Mouse (Mus musculus) heart, adult 9 months (tissue): ENCODE results near the gene Macf1.
A peak's percentile ranks its signal among the peaks of the same experiment; 100 is the strongest.

Experiments used
- DNase-seq, 2 experiments: peaks; one replicate each; pipeline ENCODE4 v3.0.0; 2022; ENCODE audit warnings: low spot score in 2 of 2

Macf1 gene

DNA sequence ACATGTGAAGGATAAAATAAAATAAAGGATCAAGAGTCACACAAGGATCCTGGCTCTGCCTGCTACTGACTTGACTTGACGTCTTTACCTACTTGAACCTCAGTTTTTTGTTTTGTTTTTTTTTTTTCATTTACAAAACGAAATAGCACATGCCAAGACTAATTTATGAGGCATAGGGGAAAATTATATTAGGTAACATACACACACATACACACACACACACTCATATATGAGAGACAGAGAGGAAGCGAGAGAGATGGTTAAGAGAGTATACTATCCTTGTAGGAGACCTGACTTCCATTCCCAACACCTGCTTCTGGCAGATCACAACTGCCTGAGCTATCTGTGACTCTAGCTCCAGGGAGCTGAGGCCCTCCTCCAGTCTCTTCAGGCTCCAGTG is at the start of gene Macf1:
TSS of gene Macf1 (minus strand) at position 101 of the 400 bp plus-strand sequence.
- DNase-seq: no peak

DNA sequence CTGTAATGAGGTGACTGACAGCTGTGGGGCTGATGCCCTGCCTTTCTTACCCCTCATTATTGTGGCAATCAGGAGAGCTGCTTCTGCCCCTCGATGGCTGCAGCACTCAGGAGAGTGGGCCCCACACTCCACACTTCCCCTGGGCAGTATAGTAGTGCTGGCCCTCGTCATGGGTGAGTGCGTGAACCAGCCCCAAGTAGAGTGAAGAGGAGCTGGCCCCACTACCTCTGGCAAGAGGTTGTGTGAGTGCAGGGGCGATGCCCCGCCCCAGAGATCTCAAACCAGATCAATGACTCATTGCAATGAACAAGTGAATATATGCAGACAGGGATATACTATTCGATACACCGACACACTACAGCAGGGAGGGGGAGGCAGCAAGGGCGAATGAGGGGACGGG is 49.4 kb upstream of the Macf1 start:
- DNase-seq: no peak

DNA sequence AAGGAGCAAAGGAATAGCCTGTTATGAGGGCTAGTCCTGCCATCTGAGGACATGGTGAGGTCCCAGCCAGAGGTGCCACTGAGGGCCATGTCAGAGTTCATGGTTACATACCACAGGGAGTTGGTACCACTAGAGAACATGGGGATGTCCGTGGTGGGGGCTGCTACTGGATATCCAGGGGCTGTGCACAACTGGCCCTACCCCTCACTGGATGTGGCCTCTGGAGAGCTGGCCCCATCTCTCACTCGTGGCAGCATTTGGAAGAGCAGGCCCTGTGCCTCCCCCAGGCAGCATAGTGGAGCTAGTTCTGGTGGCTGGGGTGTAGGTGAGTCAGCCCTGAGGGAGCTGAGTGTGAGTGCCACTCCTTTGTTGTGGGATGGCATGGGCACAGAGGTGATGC is 48.8 kb upstream of the Macf1 start:
- no peak for DNase-seq

DNA sequence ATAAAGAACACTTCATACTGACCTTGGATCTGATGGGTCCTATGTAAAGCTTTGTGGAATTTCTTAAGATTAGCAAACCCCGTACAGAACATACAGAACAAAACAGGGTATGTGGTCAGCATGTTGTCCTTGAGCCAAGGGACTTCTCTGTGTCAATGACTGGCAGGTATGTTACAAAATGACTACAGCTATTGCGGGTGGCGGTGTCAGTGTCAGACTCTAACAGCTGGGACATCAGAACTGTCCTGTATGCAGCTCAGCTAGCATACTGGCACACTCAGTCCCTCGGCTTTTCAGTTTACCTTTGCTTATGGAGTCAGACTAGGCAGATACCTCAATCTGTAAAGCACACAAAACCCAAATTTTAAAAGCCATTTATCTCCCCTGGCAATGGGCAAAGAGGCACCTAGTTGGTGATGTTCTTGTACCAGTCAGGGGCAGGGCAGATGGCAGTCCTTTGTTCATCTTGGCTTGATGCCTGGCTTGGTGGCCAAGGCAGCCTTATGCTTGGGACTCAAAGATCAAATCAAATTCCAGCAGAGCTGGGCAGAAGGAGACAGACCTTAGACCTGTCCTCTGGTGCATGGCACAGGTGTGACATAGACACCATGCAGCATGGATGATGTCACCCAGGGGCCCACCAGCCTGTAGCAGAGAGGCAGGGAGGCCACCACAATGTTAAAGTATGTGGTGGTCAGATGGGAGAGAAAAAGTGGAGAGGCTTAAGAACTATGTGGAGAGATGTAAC is 48.2 kb upstream of the Macf1 start:
- no peak for DNase-seq

DNA sequence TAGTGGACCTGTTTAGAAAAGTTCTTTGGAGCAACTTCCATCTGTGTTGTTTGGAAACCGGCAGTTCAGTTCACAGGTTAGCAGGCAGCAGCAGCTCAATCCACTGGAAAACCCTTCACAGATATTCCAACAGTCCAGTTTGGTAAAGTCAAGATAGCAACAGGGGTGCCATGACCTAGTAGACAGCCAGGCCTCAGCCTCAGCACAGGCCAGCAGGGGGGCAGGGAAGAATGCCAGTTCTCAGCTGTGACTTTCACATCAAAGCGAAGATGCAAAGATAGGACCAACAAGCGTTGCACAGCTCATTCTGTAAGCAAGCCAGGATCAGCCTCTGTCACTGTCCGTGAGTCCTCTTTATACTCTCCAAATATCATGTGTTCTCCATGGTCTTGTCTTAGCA is 37.6 kb upstream of the Macf1 start:
- no peak for DNase-seq

DNA sequence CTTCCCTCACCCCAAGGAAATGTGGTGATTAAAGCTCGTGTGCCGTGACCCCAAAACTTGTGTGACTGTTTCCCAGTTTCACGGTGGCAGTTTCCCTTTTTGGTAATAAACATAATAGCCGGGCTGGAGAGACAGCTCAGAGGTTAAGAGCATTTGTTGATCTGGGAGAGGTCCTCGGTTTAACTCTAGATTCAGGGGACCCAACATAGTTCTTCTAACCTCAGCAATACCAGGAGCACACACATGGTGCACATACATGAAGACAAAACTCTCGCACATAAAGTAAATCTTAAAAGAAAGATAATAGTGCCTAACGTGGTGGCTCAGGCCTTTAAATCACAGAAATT is 34.2 kb upstream of the Macf1 start:
- no peak for DNase-seq

DNA sequence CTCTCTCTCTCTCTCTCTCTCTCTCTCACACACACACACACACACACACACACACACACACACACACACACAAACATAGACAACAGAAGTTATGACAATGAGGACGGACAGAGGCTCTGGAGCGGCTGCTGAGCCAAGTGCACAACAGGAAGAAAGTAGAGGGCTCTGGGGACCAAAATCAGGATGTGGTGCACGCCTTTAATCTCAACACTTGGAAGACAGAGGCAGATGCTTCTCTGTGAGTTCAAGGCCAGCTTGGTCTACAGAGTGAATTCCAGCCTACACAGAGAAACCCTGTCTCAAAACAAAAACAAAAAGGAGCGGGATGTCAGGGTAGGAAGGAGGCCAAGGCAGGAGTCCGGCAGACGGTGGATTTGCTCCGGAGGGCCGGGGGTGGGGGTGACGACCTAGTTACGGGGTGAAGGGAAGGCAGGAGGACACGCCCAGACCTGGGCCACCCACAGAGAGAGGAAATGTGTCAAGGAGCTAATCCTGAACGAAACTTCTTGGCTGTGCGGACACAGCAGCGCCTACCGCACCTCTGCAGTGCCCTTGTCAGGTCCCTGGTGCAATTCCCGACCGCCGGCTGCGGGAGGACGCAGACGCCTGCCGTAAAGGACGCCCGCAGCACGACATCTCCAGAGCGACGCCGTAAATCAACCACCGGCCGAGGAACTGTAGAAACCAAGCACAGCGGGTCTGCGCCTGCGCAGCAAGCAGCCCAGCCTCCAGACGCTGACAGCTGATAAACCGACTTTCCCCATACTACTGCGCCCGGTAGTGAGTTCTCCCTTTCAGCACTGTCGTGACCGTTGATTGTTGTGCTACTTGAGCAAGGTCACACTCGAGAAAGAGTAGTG is 33.6 kb upstream of the Macf1 start, which contains the start of gene Ndufs5:
TSS of gene Ndufs5 (minus strand) at position 629 of the 860 bp plus-strand sequence.
- DNase-seq: peak; percentile 94 to 96

DNA sequence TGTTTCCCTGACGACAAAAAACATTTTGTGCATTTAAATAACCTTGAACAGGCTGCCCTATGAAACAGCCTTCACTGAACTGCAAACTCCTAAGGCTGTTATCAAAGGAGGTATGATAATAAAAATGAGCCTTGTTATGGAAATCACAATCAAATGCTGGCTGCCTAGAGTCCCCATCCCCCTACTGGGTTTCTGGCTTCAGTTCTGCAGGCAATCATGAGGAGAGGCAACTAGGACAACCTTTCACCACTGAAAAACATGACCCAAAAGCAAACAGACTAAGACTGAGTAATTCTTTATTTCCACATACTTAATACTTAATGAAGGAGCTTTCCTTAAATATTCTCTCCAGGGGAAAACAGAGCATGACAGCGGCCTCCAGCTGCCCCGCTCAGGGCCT is 28.3 kb upstream of the Macf1 start:
- no peak for DNase-seq

DNA sequence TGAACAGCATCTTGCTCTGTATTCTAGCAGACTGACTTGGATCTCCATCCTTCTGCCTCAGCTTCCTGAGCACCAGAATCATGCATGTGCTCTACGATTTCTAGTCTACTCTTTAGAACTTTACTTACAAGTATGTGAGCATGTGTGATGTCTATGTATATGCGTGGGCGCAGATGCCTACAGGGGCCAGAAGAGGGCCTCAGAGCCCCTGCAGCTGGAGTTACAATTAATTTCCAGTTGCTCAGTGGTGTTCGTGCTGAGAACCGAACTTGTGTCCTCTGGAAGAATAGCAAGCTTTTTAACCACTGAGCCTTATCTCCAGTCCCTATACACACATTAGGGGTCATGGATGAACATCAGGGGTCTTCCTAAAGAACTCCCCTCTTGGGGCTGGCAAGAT is 23.2 kb upstream of the Macf1 start:
- DNase-seq: no peak

DNA sequence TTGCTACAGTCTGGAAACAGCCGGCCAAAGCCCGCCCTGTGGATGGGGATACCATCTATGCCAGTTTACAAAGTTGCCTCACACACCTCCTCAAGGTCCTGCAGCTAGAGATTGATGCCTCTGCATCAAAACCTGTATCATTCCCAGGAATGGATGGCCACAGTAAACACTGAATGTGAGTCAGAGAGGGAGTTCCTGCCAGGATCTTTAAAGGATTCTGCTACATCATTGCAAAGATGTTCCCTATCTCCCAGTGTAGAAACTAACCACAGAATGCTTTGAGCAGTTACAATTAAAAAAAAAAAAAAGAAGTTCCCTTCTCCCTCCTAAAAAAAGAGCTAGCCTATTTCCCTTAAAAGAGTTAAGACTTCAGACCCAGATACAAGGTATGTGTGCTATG is 21.2 kb upstream of the Macf1 start:
- DNase-seq: no peak

DNA sequence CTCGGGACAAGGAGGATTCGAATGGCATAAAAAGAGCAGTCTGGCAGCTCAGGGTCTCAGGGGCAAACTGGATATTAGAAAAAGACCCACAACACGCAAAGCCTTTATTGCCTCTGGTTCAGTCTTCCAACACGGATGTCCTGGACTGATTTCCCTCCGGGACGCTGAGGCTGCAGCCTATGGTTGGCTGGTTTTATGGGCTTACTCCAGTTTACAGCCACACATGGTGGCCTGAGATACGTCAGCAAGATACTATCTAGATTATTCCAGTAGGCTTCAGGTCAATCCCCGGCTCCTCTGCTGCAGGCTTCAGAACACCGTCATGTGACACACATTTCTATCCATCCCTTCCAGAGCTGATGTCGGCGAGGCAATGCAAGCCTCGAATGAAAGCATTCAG is 9.2 kb upstream of the Macf1 start:
- DNase-seq: no peak

DNA sequence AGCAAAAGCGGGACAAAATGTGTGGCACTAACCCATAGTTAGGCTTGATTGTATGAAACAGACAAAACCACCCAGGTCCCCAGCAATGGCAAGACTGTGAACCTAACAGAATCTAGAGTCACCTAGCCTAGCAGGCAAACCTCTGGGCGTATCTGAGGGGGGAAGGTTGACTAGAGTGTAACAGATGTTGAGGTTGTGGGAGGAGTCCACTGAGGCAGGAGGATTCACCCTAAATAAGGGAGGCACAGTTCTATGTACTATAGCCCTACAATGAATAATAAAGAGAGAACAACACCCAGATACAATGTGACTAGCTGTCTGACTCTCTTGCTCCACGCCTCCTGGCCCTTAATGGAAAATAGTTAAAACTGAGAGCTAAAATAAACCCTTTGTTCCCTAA is 7.9 kb upstream of the Macf1 start:
- DNase-seq: no peak

DNA sequence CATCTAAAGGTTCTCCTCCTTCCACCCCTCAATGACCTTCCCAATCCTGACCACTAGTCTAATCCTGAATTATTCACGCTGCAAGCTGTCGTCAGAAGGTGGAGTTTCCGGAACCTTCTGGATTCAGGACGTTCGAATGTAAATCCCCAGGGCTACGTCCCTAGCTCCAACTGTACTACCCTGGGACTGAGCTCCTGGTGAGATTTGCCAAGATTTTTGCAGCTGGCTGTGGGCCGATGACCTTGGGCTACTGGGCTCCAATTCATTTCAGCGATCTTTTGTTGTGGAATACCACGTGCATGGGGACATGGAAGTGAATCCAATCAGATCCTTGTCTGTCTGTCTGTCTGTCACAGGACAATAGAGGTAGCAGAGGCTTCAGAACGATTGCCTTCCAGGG is 6.2 kb upstream of the Macf1 start:
- no peak for DNase-seq

DNA sequence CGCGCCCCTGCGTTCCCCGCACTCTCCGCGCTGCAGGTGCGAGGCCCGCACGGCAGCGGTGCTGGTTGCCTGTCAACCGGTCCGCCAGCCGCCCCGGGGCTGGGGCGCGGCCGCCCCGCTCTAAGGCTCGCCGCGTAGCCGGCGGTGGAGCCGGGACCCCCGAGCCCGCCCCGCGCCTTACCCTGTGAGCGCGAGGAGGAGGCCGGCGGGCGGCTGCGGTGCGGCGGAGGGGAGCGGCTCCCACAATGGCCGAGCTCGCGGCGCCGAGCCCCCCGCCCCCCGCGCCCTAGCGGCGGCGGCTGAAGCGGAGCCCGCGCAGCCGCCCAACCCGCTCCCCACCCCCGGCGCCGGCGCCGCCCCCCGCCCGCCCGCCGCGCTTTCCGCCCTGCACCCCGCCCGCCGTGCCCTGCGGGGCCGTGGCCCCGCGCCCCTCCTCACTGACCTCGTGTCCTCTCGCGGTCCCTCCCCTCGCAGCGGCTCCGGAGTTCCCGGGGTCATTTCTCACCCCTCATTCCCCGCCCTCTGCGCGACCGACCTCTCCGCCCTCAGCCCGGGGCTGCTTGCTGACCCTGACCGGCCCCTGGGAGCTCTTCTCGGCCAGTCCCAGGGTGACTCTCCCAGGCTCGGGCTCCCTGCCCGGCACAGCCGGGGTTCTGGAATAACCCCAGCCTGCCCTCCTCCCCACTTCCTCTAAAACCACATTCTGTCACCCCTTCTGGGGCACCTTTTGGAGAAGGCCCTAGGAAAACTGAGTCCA is 3.0 kb upstream of the Macf1 start:
- DNase-seq: peak; percentile 51 to 56

DNA sequence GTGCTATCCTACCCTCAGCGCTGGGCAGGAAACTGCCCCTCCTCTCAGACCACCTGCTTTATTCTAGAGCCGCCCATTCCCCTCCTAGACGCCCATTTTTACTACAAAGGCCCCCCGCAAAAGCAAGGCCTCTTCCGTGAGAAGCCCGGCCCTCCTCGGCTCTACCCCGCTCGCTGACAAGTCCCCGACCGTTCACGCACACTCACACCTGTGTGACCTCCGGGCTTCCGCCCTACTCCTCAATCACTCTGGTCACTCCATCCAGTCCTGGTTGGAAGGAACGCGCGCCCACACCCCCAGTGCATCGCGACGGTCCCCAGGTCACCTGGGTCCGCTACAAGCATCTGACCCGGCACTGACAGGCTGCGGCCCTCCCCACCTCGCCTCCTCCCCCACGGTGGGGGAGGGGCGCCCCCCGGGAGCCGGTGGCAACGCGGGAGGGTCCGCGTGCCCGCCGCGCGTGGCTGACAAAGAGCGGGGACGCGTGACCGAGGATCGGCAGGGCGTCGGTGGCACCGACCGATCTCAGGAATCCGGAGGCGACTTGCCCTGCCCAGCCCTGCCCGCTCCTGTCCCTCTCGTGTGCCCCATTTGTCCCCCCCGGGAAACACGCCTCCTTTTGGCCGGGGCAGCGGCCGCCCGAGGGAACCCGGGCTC is 2.3 kb upstream of the Macf1 start:
- DNase-seq: no peak

DNA sequence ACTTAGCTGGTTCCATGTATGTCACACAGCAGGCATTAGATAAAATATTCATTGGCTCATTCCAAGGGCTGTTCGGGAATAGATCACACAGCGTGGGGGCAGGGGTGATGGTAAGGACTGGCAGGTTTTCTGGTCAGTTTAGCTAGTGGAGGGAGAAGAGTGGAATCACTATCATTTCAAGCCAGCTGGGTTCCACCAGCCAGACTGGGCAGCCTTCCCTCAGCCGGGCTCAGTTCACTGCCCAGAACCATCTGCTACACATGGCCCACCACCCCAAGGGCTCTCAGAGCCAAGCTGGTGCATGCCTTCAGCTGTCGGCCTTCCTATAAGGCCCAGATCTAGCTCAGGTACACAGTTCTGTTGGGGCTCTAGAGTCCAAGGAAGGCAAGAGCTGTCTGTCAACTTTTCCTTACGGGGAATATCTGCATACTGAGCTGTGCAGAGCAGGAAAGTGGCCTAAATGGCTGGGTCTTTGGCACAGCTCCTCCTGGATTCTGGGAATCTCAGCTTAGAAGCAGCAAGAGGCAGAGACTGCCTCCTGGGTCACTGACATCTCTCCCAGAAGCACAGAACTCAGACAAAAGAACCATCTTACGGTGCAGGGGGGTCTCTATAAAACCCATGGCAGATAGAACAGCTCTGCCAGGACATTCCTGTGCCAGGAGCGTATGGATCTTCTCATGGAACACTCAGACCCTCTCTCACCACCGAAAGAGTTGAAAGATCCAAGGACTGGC is 1.5 kb upstream of the Macf1 start:
- DNase-seq: no peak

DNA sequence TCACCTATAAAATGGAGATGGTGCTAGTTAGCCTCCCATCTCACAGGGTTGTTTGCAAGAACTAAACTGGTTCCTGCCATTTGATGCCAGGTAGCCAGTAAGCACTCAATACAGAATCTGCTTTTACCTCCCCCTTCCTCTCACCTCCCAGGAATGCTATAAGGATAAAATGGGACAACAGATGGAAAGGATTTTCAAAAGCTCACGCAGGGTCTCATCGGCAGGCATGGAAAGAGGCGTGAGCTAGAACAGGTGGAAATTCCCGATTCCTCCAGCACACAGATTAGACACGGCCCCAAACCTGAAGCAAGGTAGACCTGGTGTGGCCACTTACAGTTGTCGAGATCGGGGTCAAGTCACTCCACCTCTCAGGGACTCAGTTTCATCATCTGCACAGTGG is 886 bp upstream of the Macf1 start:
- no peak for DNase-seq

DNA sequence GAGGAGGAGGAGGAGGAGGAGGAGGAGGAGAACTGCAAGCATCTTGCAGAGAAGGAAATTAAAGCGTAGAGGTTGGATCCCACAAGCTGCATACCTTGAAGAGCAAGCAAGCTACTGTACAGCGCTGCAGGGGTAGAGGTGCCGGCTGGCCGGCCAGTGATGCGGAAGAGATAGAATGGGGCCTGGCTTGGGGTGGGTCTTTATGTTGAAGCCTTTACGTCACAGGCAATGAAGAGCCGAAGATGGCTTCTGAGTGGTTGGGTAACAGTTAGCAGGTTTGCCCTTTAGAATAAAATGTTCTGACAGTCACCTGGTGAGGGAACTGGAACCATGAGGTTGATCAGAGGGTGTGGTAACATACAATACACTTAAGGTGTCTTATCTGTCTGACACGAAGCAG is 1.9 kb downstream of the Macf1 start:
- DNase-seq: no peak

DNA sequence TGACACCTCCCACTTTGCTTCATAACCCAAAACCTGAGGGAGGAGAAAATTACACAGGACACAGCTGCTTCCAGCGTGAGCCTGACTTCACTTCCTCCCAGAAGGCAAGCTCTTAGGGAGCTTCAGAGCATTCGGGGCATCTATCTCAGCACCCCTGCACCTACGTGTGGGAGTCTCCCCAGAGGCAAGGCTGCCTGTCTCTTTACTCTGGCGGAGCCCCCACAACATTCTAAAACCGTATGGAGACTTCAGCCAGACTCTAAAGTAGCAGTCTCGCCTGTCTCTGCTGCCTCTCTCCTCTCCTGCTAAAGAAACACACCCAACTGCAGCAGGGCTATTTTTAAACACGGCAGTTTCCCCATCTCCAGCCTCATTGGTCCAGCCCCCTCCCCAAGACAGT is 3.2 kb downstream of the Macf1 start:
- DNase-seq: no peak

DNA sequence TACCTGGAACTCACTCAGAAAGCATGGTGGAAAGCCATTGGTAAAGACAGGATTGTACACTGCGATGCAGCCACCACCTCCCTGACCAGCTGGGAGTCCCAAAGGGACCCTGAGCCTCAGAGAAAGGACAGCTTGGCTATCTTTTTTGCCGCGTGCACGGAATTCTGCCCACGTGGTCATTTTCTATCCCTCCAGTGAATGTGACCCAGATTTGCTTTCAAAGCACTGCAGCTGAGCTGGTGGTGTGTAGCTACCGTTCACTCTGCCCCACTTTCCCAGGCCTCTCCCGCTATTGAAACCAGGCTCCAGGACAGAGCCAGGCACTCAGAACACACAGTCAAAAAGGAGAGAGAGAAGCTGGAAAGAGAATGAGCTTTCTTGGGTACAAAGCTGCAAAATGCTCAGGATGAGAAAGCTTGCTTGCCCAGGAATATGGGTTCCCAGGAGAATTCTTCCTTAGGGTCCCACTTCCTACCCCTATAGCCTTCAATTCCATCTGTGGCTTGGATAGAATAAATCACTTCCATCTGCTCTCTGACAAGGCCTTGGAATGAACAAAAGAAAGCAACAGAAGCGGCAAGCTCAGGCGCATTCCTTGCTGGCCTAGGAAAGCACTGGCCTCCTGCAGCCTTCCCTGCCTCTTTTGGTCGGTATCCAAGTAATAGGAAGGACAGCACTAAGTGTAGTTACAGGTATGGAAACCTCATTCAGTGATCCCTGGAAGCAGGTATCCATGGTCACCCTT is 6.9 kb downstream of the Macf1 start:
- DNase-seq: no peak

DNA sequence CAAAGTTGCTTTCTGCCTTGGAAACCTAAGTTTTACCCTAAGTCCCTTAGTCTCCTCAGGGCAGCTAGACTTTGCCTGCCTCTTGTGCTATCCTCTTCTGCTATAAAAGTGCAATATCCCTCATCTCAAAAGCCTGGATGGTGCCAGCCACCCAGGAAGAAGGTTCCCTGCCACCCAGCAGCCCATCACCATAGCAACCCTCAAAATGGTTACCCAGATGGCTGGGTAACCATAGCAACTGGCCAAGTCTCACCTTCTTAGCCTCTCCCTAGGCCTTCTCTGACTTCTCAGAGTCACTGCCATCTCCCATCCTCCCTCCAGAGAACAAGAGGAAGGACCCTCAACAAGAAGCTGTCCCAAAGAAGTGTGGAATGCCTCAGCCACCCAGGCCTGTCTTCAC is 13.6 kb downstream of the Macf1 start:
- no peak for DNase-seq
